Mouse (Mus musculus): ENCODE data around the gene Arhgap35.

Gene Arhgap35

GRCm38 (mm10) chr7:16507284-16507683, 107.5 kb downstream of the Arhgap35 start:
- DNase-seq = peak; percentile 57

GRCm38 (mm10) chr7:16505226-16505593, 109.6 kb downstream of the Arhgap35 start:
- DNase-seq = no peak

GRCm38 (mm10) chr7:16504573-16505225, 110.1 kb downstream of the Arhgap35 start:
- DNase-seq = no peak

GRCm38 (mm10) chr7:16501571-16501970, 113.2 kb downstream of the Arhgap35 start:
- no peak for DNase-seq

GRCm38 (mm10) chr7:16499671-16500104, 115.1 kb downstream of the Arhgap35 start:
- DNase-seq = no peak

GRCm38 (mm10) chr7:16496260-16496659, 118.5 kb downstream of the Arhgap35 start:
- no peak for DNase-seq

- peak; percentile 58 for DNase-seq
Observed at GRCm38 (mm10) chr7:16493361-16493760, 121.4 kb downstream of the Arhgap35 start.

GRCm38 (mm10) chr7:16492211-16492610, 122.6 kb downstream of the Arhgap35 start:
- DNase-seq = no peak

GRCm38 (mm10) chr7:16491759-16492158, 123.0 kb downstream of the Arhgap35 start:
- peak; percentile 77 for DNase-seq

GRCm38 (mm10) chr7:16489948-16490347, 124.8 kb downstream of the Arhgap35 start:
- no peak for DNase-seq

- DNase-seq = no peak
Observed at GRCm38 (mm10) chr7:16488816-16489215, 126.0 kb downstream of the Arhgap35 start.

GRCm38 (mm10) chr7:16477628-16478027, 137.2 kb downstream of the Arhgap35 start, which contains the start of gene Npas1:
Gene Npas1 (minus strand): TSS chr7:16477728.
- DNase-seq = no peak

- DNase-seq = no peak
Observed at GRCm38 (mm10) chr7:16476600-16476989, 138.2 kb downstream of the Arhgap35 start.

- no peak for DNase-seq
Observed at GRCm38 (mm10) chr7:16475764-16476599, 138.8 kb downstream of the Arhgap35 start.

GRCm38 (mm10) chr7:16475321-16475720, 139.5 kb downstream of the Arhgap35 start:
- no peak for DNase-seq

GRCm38 (mm10) chr7:16474445-16474844, 140.3 kb downstream of the Arhgap35 start:
- no peak for DNase-seq

- no peak for DNase-seq
Observed at GRCm38 (mm10) chr7:16473847-16474246, 140.9 kb downstream of the Arhgap35 start.

GRCm38 (mm10) chr7:16472116-16472709, 142.6 kb downstream of the Arhgap35 start:
- DNase-seq = no peak

- DNase-seq = no peak
Observed at GRCm38 (mm10) chr7:16471549-16471948, 143.2 kb downstream of the Arhgap35 start.

- DNase-seq = no peak
Observed at GRCm38 (mm10) chr7:16468115-16468514, 146.7 kb downstream of the Arhgap35 start.

GRCm38 (mm10) chr7:16466565-16466964, 148.2 kb downstream of the Arhgap35 start:
- no peak for DNase-seq

GRCm38 (mm10) chr7:16465568-16465967, 149.2 kb downstream of the Arhgap35 start:
- DNase-seq = no peak

- DNase-seq = peak; percentile 82
Observed at GRCm38 (mm10) chr7:16465160-16465559, 149.6 kb downstream of the Arhgap35 start.

GRCm38 (mm10) chr7:16463214-16463613, 151.6 kb downstream of the Arhgap35 start:
- peak; percentile 79 for DNase-seq

All from cerebellum, adult 9-10 months (tissue).